Mouse (Mus musculus): ENCODE measurements around the gene Lacc1. TPM values are rescaled to one million over a fixed set of nuclear protein-coding genes. Genes with fewer than 3 reads are reported as not detected.
"Not testable (repeated sequence)": the region's sequence is repeated elsewhere in the genome, so short reads cannot be mapped to it uniquely, and the experiment has no call there.

The Lacc1 gene
- polyA plus RNA-seq, 1 experiment from 2014 or later, result 8.3 TPM

DNA sequence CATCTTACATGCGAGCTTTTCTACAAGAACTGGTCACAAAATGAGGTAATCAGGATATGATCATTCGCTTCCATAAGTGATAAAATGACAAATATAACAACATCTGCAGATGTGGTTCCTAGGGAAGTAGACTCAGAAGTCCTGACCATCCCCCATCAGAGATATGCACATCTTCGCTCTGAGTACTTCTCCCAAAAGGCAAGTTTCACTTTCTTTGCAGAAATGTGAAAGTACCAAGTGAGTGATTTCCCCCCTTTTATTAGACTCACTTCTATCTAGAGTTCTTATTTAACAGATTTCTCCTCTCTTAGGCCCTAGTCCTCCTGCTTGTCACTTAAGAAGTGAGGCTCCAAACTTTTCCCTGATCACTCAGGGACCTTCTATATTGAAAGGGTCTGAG lies 3.3 kb downstream of the Lacc1 start:
- Histone ChIP-seq H3K9me3 (replicated peaks; ENCODE audit: control insufficient read depth, low read length) (no peaks in the 10 kb centered on the region), H3K4me2 (ENCODE audit: low read depth, low read length) (no peak overlapping the region), H3K27me3 (ENCODE audit: control insufficient read depth, insufficient read depth, low read length) (no peaks in the 10 kb centered on the region), H3K4me1 (ENCODE audit: control insufficient read depth, insufficient read depth, low read length) (peaks cover 7% of the 10 kb centered on the region; the same call in 1 of the 2 replicates), H3K36me3 (ENCODE audit: control insufficient read depth, insufficient read depth, low read length) (no peaks in the 10 kb centered on the region), H3K27ac (ENCODE audit: low read length) (no peak overlapping the region), H3K4me3 (replicated peaks; ENCODE audit: low read length) (no peak overlapping the region), H3K9ac (ENCODE audit: low read length) (no peak overlapping the region)
- ATAC-seq (ENCODE audit: insufficient read depth, low FRiP score), result no peak
- WGBS, result 84% methylated on average over 3 of the region's 3 CpGs

DNA sequence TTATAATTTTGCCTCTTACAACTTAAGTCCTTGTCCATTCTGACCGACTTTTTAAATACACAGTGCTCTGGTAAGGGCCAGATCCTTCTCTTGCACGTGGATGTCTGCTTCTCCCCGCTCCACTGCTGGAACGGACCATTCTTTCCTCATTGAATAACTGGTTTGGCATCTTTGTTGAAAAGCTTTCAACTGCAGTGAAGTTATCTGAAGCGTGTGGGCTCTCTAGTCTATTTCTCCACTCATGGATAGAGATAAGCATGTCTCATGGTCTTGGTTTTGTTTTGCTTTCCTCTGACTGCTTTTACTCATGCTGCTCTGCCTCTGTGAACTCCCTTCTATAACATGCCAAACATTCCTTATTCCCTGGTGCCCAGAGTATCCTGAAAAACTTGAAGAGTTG lies 4.3 kb downstream of the Lacc1 start:
- Histone ChIP-seq H3K9me3 (replicated peaks; ENCODE audit: control insufficient read depth, low read length) (no peaks in the 10 kb centered on the region), H3K4me1 (ENCODE audit: control insufficient read depth, insufficient read depth, low read length) (peaks cover 7% of the 10 kb centered on the region; the same call in 1 of the 2 replicates), H3K9ac (ENCODE audit: low read length) (no peak overlapping the region), H3K27me3 (ENCODE audit: control insufficient read depth, insufficient read depth, low read length) (no peaks in the 10 kb centered on the region), H3K27ac (ENCODE audit: low read length) (no peak overlapping the region), H3K4me3 (replicated peaks; ENCODE audit: low read length) (no peak overlapping the region), H3K4me2 (ENCODE audit: low read depth, low read length) (no peak overlapping the region), H3K36me3 (ENCODE audit: control insufficient read depth, insufficient read depth, low read length) (no peaks in the 10 kb centered on the region)
- ATAC-seq (ENCODE audit: insufficient read depth, low FRiP score), result no peak
- 62% methylated on average over 5 of the region's 5 CpGs for WGBS

DNA sequence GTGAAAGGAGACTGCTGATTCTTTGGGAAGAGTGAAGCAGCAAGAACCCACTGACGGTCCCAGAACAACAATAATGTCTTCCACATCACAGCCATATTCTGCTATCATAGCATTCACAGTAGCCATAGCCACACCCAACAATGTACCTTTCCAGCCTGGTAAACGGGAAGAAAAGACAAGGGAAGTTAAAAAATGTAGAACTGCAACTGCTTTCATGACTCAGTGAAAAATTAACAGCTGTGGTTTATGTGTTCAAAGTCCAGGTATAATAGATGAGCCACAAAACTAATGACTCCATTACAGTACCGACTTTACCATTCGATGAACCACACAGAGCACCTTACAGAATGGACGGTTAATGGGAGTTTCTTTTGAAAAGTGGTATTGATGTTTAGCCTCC lies 5.9 kb downstream of the Lacc1 start:
- H3K9me3 ChIP-seq (replicated peaks; ENCODE audit: control insufficient read depth, low read length), result no peaks in the 10 kb centered on the region
- 76% methylated on average over 5 of the region's 5 CpGs for WGBS
- ATAC-seq (ENCODE audit: insufficient read depth, low FRiP score), result no peak
- H3K36me3 ChIP-seq (ENCODE audit: control insufficient read depth, insufficient read depth, low read length), result no peaks in the 10 kb centered on the region
- H3K4me3 ChIP-seq (replicated peaks; ENCODE audit: low read length), result no peak overlapping the region
- no peak overlapping the region for H3K4me2 ChIP-seq (ENCODE audit: low read depth, low read length)
- H3K27me3 ChIP-seq (ENCODE audit: control insufficient read depth, insufficient read depth, low read length), result no peaks in the 10 kb centered on the region
- H3K27ac ChIP-seq (ENCODE audit: low read length), result no peak overlapping the region
- H3K4me1 ChIP-seq (ENCODE audit: control insufficient read depth, insufficient read depth, low read length), result peaks cover 7% of the 10 kb centered on the region; the same call in 1 of the 2 replicates
- no peak overlapping the region for H3K9ac ChIP-seq (ENCODE audit: low read length)

DNA sequence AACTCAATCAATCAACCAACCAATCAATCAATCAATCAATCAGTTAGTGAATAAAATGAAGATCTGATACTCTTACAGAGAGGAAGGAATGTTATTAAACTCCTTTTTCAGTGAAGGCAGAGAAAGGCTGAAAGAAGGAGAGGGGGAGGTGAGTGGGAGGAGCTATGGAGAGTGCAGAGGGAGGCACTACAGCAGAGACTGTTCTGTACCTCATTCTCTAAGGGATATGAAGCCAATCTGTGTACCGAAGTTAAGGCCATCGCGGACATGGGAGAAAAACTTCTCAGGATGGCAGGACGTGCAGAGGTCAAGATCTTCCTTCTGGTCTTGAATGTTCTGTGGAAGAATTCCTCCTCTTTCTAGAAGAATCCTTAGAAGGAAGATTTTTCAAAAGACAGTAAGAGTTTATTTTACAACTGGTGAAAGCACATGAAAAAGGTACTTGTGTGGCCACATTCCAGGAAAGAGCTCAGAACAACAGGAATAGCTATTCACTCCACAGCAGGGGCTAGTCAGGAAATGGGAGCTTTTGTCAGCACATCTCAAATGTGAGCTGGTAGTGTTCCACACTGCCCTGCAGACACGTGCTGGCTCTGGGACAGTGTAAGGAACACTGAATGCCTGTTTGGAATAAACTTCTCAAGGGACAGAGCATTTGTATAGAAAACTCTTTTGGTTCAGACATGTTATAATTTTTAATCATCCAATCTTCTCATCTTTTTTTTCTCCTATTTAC lies 7.2 kb downstream of the Lacc1 start:
- WGBS, result 65% methylated on average over 5 of the region's 5 CpGs
- Histone ChIP-seq H3K27ac (ENCODE audit: low read length) (no peak overlapping the region), H3K4me3 (replicated peaks; ENCODE audit: low read length) (no peak overlapping the region), H3K9ac (ENCODE audit: low read length) (no peak overlapping the region), H3K4me2 (ENCODE audit: low read depth, low read length) (no peak overlapping the region), H3K4me1 (ENCODE audit: control insufficient read depth, insufficient read depth, low read length) (peaks cover 2% of the 10 kb centered on the region; the same call in 1 of the 2 replicates), H3K9me3 (replicated peaks; ENCODE audit: control insufficient read depth, low read length) (no peaks in the 10 kb centered on the region), H3K27me3 (ENCODE audit: control insufficient read depth, insufficient read depth, low read length) (no peaks in the 10 kb centered on the region), H3K36me3 (ENCODE audit: control insufficient read depth, insufficient read depth, low read length) (no peaks in the 10 kb centered on the region)
- ATAC-seq (ENCODE audit: insufficient read depth, low FRiP score), result no peak

DNA sequence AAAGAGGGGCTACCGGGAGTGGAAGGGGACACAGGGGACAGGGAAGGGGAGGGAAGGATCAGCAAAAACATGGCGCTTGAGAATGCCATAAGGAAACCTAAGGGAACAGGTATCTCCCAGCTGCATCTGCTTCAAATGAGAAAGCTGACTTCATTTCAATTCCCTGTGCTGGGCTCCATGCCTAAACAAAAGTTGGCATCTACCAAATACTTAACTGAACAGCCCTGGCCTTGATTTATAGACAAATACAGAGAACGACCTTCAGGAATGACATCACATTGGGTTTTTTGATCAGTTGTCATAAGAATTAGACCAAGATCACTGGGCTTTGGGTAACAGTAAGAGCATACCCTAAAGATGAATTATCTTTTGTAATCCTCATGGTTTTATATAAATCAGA lies 12.2 kb downstream of the Lacc1 start:
- Histone ChIP-seq H3K27ac (ENCODE audit: low read length) (no peak overlapping the region), H3K4me3 (replicated peaks; ENCODE audit: low read length) (no peak overlapping the region), H3K9ac (ENCODE audit: low read length) (no peak overlapping the region), H3K4me2 (ENCODE audit: low read depth, low read length) (no peak overlapping the region), H3K4me1 (ENCODE audit: control insufficient read depth, insufficient read depth, low read length) (no peaks in the 10 kb centered on the region), H3K27me3 (ENCODE audit: control insufficient read depth, insufficient read depth, low read length) (no peaks in the 10 kb centered on the region), H3K36me3 (ENCODE audit: control insufficient read depth, insufficient read depth, low read length) (no peaks in the 10 kb centered on the region), H3K9me3 (replicated peaks; ENCODE audit: control insufficient read depth, low read length) (no peaks in the 10 kb centered on the region)
- WGBS, result 78% methylated on average over 3 of the region's 3 CpGs
- ATAC-seq (ENCODE audit: insufficient read depth, low FRiP score), result no peak

DNA sequence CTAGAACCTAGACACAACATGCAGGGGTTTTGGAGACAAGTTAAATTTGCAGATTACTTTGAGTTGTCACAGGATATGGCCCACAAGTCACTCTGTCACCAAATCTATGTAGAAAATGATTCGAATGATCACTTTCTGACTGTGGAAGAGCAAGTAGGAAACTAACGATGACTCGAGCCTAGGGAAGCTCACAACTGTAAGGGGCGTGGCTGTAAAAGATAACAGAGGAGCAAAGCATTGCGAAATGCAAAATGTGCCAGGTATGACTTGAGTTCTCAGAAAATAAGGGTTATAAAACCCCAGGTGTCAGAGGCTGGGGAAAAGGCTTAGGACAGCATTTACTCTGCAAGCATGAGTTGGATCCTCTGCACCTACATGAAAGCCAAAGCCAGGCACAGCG lies 19.5 kb downstream of the Lacc1 start:
- WGBS, result 62% methylated on average over 6 of the region's 6 CpGs
- Histone ChIP-seq H3K9me3 (replicated peaks; ENCODE audit: control insufficient read depth, low read length) (no peaks in the 10 kb centered on the region), H3K27me3 (ENCODE audit: control insufficient read depth, insufficient read depth, low read length) (no peaks in the 10 kb centered on the region), H3K4me3 (replicated peaks; ENCODE audit: low read length) (no peak overlapping the region), H3K27ac (ENCODE audit: low read length) (no peak overlapping the region), H3K4me2 (ENCODE audit: low read depth, low read length) (peak overlapping the region; percentile 30), H3K9ac (ENCODE audit: low read length) (no peak overlapping the region), H3K4me1 (ENCODE audit: control insufficient read depth, insufficient read depth, low read length) (no peaks in the 10 kb centered on the region; the same call in 1 of the 2 replicates), H3K36me3 (ENCODE audit: control insufficient read depth, insufficient read depth, low read length) (no peaks in the 10 kb centered on the region)
- ATAC-seq (ENCODE audit: insufficient read depth, low FRiP score), result 0 out of 2 replicates have a peak, but pooled peaks have one; percentile 47

DNA sequence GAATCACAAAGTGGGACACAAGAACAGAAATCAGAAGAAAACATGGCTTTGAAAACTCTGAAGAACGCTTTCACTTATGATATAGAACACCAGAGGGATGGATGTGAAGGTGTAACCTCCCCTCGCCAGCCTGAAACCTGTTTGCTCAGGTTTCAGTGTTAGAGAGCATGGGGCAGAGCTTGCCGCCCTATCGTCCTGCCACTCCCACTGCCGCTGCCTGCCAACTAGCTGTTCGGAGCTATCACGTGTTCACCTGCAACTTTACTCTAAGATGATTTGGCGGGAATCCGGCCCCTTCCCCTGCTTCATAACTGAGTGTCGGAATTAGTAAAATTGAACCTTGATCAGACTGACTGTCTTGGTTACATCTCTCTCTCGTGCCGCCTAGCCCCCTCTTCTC lies 19.9 kb downstream of the Lacc1 start:
- not testable (repeated sequence) for H3K36me3 ChIP-seq (ENCODE audit: control insufficient read depth, insufficient read depth, low read length); H3K27ac ChIP-seq (ENCODE audit: low read length); H3K4me3 ChIP-seq (replicated peaks; ENCODE audit: low read length); H3K9me3 ChIP-seq (replicated peaks; ENCODE audit: control insufficient read depth, low read length); H3K9ac ChIP-seq (ENCODE audit: low read length); H3K4me1 ChIP-seq (ENCODE audit: control insufficient read depth, insufficient read depth, low read length); H3K27me3 ChIP-seq (ENCODE audit: control insufficient read depth, insufficient read depth, low read length)
- peak overlapping the region; percentile 30 for H3K4me2 ChIP-seq (ENCODE audit: low read depth, low read length)
- ATAC-seq (ENCODE audit: insufficient read depth, low FRiP score), result peak; percentile 60; the same call in 1 of the 2 replicates
- WGBS, result 37% methylated on average over 12 of the region's 12 CpGs

DNA sequence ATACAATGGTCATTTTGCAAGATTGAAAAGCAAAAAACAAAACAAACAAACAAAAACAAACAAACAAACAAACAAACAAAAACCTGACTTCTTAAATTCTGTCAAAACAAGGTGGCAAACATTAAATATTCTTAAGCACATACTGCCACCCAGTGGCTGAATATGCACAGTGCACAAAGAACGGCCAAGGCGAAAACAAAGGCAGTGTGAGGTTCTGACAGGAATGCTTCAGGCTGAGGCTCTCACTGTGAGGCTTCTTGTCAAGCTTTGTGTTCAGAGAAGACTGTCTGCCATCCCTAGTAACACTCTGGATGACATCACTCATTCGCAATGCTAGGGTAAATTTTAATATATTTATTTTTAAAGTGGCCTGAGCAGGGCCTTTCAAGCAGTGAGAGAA lies 24.9 kb downstream of the Lacc1 start:
- ATAC-seq (ENCODE audit: insufficient read depth, low FRiP score), result no peak
- Histone ChIP-seq H3K4me3 (replicated peaks; ENCODE audit: low read length) (no peak overlapping the region), H3K36me3 (ENCODE audit: control insufficient read depth, insufficient read depth, low read length) (no peaks in the 10 kb centered on the region), H3K4me1 (ENCODE audit: control insufficient read depth, insufficient read depth, low read length) (no peaks in the 10 kb centered on the region; the same call in 1 of the 2 replicates), H3K27ac (ENCODE audit: low read length) (no peak overlapping the region), H3K9ac (ENCODE audit: low read length) (no peak overlapping the region), H3K9me3 (replicated peaks; ENCODE audit: control insufficient read depth, low read length) (no peaks in the 10 kb centered on the region), H3K4me2 (ENCODE audit: low read depth, low read length) (no peak overlapping the region), H3K27me3 (ENCODE audit: control insufficient read depth, insufficient read depth, low read length) (no peaks in the 10 kb centered on the region)
- WGBS, result 6% methylated on average over 3 of the region's 3 CpGs

DNA sequence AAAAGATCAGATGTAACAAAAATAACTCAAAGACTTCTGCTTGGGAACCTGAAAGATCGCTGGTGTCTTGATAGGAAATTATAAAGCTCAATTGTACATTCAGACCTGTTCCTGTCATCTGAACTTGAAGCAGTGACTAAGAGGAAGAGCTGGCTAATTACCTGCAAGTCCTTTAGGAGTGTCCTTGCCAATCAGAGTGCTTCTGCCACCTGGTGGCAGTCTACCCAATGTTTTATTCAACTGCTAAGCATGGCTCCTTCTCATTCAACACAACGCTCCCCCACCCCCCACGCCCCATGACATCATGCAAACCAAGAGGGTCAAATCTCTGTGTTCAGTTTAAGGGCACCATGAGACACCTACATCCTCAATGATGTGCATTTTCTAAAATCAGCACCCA lies 28.5 kb downstream of the Lacc1 start:
- ATAC-seq (ENCODE audit: insufficient read depth, low FRiP score), result peak; percentile 58; the same call in 1 of the 2 replicates
- Histone ChIP-seq H3K27me3 (ENCODE audit: control insufficient read depth, insufficient read depth, low read length) (no peaks in the 10 kb centered on the region), H3K9me3 (replicated peaks; ENCODE audit: control insufficient read depth, low read length) (no peaks in the 10 kb centered on the region), H3K9ac (ENCODE audit: low read length) (no peak overlapping the region), H3K4me1 (ENCODE audit: control insufficient read depth, insufficient read depth, low read length) (peaks cover 10% of the 10 kb centered on the region; the same call in 1 of the 2 replicates), H3K4me3 (replicated peaks; ENCODE audit: low read length) (no peak overlapping the region), H3K27ac (ENCODE audit: low read length) (no peak overlapping the region), H3K4me2 (ENCODE audit: low read depth, low read length) (no peak overlapping the region), H3K36me3 (ENCODE audit: control insufficient read depth, insufficient read depth, low read length) (no peaks in the 10 kb centered on the region)
- WGBS, result 16% methylated on average over 3 of the region's 3 CpGs
